Comparison of ENCODE assay signal across 9 mouse cellular contexts in genomic region chr5:148794465-148794864, GRCm38 (mm10).
A peak's percentile ranks its signal among the peaks of the same experiment; 100 is the strongest.
DNase-seq lines count a peak whose midpoint lies in the region; ATAC-seq and TF ChIP-seq lines count a peak whose summit lies in the region.
"Had no signal": no experiment of that assay in that cellular context is flagged by ENCODE, and none has a peak within 500 bp of the region (broad histone marks: within the 10 kb centered on the region; RNA-seq: fewer than 3 reads in every experiment).

No protein-coding gene starts in this region.

- H3K4me2 ChIP-seq in forebrain, embryonic 16.5 days (ENCODE audit: low read length): no peak overlapping the region
- H3K4me2 ChIP-seq in intestine, embryonic 16.5 days (ENCODE audit: low read depth, low read length): no peak overlapping the region
- H3K4me2 ChIP-seq in limb, embryonic 14.5 days (replicated peaks; ENCODE audit: low read depth, low read length, severe bottlenecking): no peak overlapping the region
- no peak overlapping the region for H3K4me2 ChIP-seq in stomach, embryonic 14.5 days (replicated peaks; ENCODE audit: low read depth, low read length)
- H3K4me2 ChIP-seq: heart, embryonic 15.5 days had no signal

- peak; percentile 66 for DNase-seq in forebrain, embryonic 10.5 days (ENCODE audit: extremely low spot score, low spot score)
- DNase-seq in c-Kit-positive CD71-positive TER-119-positive erythroid progenitor cells, embryonic 14.5 days (ENCODE audit: low spot score): peak; percentile 26
- DNase-seq in gastrocnemius, adult 2 months: peak; percentile 72
- DNase-seq in limb, embryonic 14.5 days (ENCODE audit: low spot score): peak; percentile 31
- DNase-seq in naive thymus-derived CD4-positive, alpha-beta T cell, adult 2 months (ENCODE audit: low read depth): peak; percentile 75

- TF ChIP-seq CTCF in gastrocnemius, adult 2 months (IDR thresholded peaks at IDR 0.05): peak; percentile 87

- no peaks in the 10 kb centered on the region for H3K36me3 ChIP-seq in forebrain, embryonic 10.5 days (replicated peaks)
- no peaks in the 10 kb centered on the region for H3K36me3 ChIP-seq in forebrain, embryonic 16.5 days (ENCODE audit: control insufficient read depth, insufficient read depth)
- no peaks in the 10 kb centered on the region for H3K36me3 ChIP-seq in intestine, embryonic 16.5 days (ENCODE audit: control insufficient read depth, insufficient read depth, low read length)
- H3K36me3 ChIP-seq in limb, embryonic 14.5 days (ENCODE audit: control insufficient read depth, insufficient read depth, low read length): no peaks in the 10 kb centered on the region
- no peaks in the 10 kb centered on the region for H3K36me3 ChIP-seq in stomach, embryonic 14.5 days (ENCODE audit: control insufficient read depth, insufficient read depth, low read length)
- H3K36me3 ChIP-seq: heart, embryonic 15.5 days had no signal

- no peaks in the 10 kb centered on the region for H3K9me3 ChIP-seq in forebrain, embryonic 10.5 days
- no peaks in the 10 kb centered on the region for H3K9me3 ChIP-seq in forebrain, embryonic 16.5 days (ENCODE audit: control insufficient read depth, low read length)
- no peaks in the 10 kb centered on the region for H3K9me3 ChIP-seq in intestine, embryonic 16.5 days (ENCODE audit: control insufficient read depth, low read length)
- H3K9me3 ChIP-seq in limb, embryonic 14.5 days (ENCODE audit: control insufficient read depth, low read length): no peaks in the 10 kb centered on the region
- no peaks in the 10 kb centered on the region for H3K9me3 ChIP-seq in stomach, embryonic 14.5 days (ENCODE audit: control insufficient read depth, low read depth, low read length)
- H3K9me3 ChIP-seq: heart, embryonic 15.5 days had no signal

- peaks cover 52% of the 10 kb centered on the region for H3K4me1 ChIP-seq in forebrain, embryonic 10.5 days
- peaks cover 4% of the 10 kb centered on the region; the same call in 1 of the 2 replicates for H3K4me1 ChIP-seq in forebrain, embryonic 16.5 days (replicated peaks; ENCODE audit: control insufficient read depth, insufficient read depth, low read length)
- H3K4me1 ChIP-seq in intestine, embryonic 16.5 days (ENCODE audit: control insufficient read depth, insufficient read depth, low read length): peaks cover 4% of the 10 kb centered on the region; the same call in 1 of the 2 replicates
- H3K4me1 ChIP-seq in limb, embryonic 14.5 days (ENCODE audit: control insufficient read depth, insufficient read depth, low read length): peaks cover 12% of the 10 kb centered on the region; the same call in 1 of the 2 replicates
- H3K4me1 ChIP-seq in stomach, embryonic 14.5 days (ENCODE audit: control insufficient read depth, insufficient read depth, low read length): peaks cover 17% of the 10 kb centered on the region; the same call in 1 of the 2 replicates

- no peak for TF ChIP-seq POLR2A in limb, embryonic 14.5 days (IDR thresholded peaks at IDR 0.05; ENCODE audit: borderline replicate concordance, extremely low read depth, insufficient read depth, insufficient read length)

- no peak for ATAC-seq in forebrain, embryonic 16.5 days
- peak; percentile 53 for ATAC-seq in intestine, embryonic 16.5 days
- ATAC-seq in limb, embryonic 14.5 days (ENCODE audit: low FRiP score, low read depth): no peak
- ATAC-seq in stomach, embryonic 14.5 days (ENCODE audit: insufficient number of reproducible peaks, insufficient read depth, low FRiP score, low read depth): 0 out of 2 replicates have a peak, but pooled peaks have one; percentile 19

- 41% methylated on average over 15 of the region's 15 CpGs for WGBS in forebrain, embryonic 10.5 days
- 33% methylated on average over 15 of the region's 15 CpGs for WGBS in forebrain, embryonic 16.5 days
- 33% methylated on average over 15 of the region's 15 CpGs for WGBS in intestine, embryonic 16.5 days
- 31% methylated on average over 13 of the region's 15 CpGs for WGBS in limb, embryonic 14.5 days
- 38% methylated on average over 14 of the region's 15 CpGs for WGBS in stomach, embryonic 14.5 days

- intact Hi-C loops in gastrocnemius, adult 2 months (cut with DNase I): loop anchor here (5.0 kb wide), 2 partner anchors 242 to 342 kb away; partner anchors contain the start of gene Ubl3

- H3K27ac ChIP-seq in forebrain, embryonic 10.5 days: no peak overlapping the region
- no peak overlapping the region for H3K27ac ChIP-seq in forebrain, embryonic 16.5 days (ENCODE audit: low read length)
- no peak overlapping the region for H3K27ac ChIP-seq in gastrocnemius, adult 2 months
- no peak overlapping the region for H3K27ac ChIP-seq in intestine, embryonic 16.5 days (ENCODE audit: low read length)
- no peak overlapping the region for H3K27ac ChIP-seq in limb, embryonic 14.5 days (replicated peaks; ENCODE audit: low read depth, low read length)
- H3K27ac ChIP-seq in stomach, embryonic 14.5 days (ENCODE audit: low read length): no peak overlapping the region
- H3K27ac ChIP-seq: heart, embryonic 15.5 days had no signal

- no peak overlapping the region for H3K9ac ChIP-seq in forebrain, embryonic 16.5 days (replicated peaks; ENCODE audit: low read depth, low read length)
- no peak overlapping the region for H3K9ac ChIP-seq in intestine, embryonic 16.5 days (ENCODE audit: low read depth, low read length)
- no peak overlapping the region for H3K9ac ChIP-seq in limb, embryonic 14.5 days (ENCODE audit: low read depth, low read length, severe bottlenecking)
- H3K9ac ChIP-seq in stomach, embryonic 14.5 days (replicated peaks; ENCODE audit: low read depth, low read length): no peak overlapping the region
- H3K9ac ChIP-seq: heart, embryonic 15.5 days had no signal

- H3K4me3 ChIP-seq in forebrain, embryonic 10.5 days: no peak overlapping the region
- H3K4me3 ChIP-seq in forebrain, embryonic 16.5 days (replicated peaks; ENCODE audit: low read length): no peak overlapping the region
- no peak overlapping the region for H3K4me3 ChIP-seq in gastrocnemius, adult 2 months
- no peak overlapping the region for H3K4me3 ChIP-seq in intestine, embryonic 16.5 days (ENCODE audit: low read length)
- H3K4me3 ChIP-seq in limb, embryonic 14.5 days (replicated peaks; ENCODE audit: low read length): no peak overlapping the region
- no peak overlapping the region for H3K4me3 ChIP-seq in stomach, embryonic 14.5 days (ENCODE audit: low read depth, low read length)
- H3K4me3 ChIP-seq: heart, embryonic 15.5 days had no signal

- peaks cover 10% of the 10 kb centered on the region for H3K27me3 ChIP-seq in forebrain, embryonic 10.5 days (ENCODE audit: poor library complexity, severe bottlenecking)
- H3K27me3 ChIP-seq in forebrain, embryonic 16.5 days (replicated peaks; ENCODE audit: control insufficient read depth, insufficient read depth, low read length): no peaks in the 10 kb centered on the region
- H3K27me3 ChIP-seq in intestine, embryonic 16.5 days (replicated peaks; ENCODE audit: control insufficient read depth, insufficient read depth, low read length): no peaks in the 10 kb centered on the region
- H3K27me3 ChIP-seq in limb, embryonic 14.5 days (ENCODE audit: control insufficient read depth, insufficient read depth, low read length): no peaks in the 10 kb centered on the region
- no peaks in the 10 kb centered on the region for H3K27me3 ChIP-seq in stomach, embryonic 14.5 days (ENCODE audit: control insufficient read depth, insufficient read depth, low read length)
- H3K27me3 ChIP-seq: heart, embryonic 15.5 days had no signal

Comparison
In these comparisons a context has a peak if more than half of its experiments do, and no peak if none do; other contexts are left out.
1. ATAC-seq: peak in intestine, embryonic 16.5 days (single experiment) and stomach, embryonic 14.5 days (single experiment); none in forebrain, embryonic 16.5 days (single experiment) and limb, embryonic 14.5 days (single experiment).
2. Peak in every context shown above with its lines, with median percentiles within 50 percentile points of each other: DNase-seq.